Mouse (Mus musculus) forebrain, embryonic 13.5 days (tissue): ENCODE data around the gene Slc43a3. TPM values are rescaled to one million over a fixed set of nuclear protein-coding genes. Genes with fewer than 3 reads are reported as not detected.

Experiments
- ATAC-seq: fragments of 200-750 bp; cut with Nextera tagmentation; 2 replicates; pipeline ENCODE4 v1.8.0; 2017
- H3K27ac ChIP-seq: fragments of 300-500 bp; sonication (generic); 2 replicates; pipeline ENCODE4 v1.5.1; 2015; ENCODE audit warnings: inconsistent platforms, mild to moderate bottlenecking, moderate library complexity
- H3K27me3 ChIP-seq: fragments of 300-500 bp; sonication (generic); 2 replicates; pipeline ENCODE4 v1.6.1; 2015; ENCODE audit warnings: mild to moderate bottlenecking, inconsistent platforms
- H3K36me3 ChIP-seq: fragments of 300-500 bp; sonication (generic); 2 replicates; pipeline ENCODE4 v1.6.1; 2015; ENCODE audit warnings: mild to moderate bottlenecking, inconsistent platforms; ENCODE audit not compliant: poor library complexity, severe bottlenecking
- H3K4me1 ChIP-seq: fragments of 300-500 bp; sonication (generic); 2 replicates; pipeline ENCODE4 v1.6.1; 2015; ENCODE audit warnings: inconsistent platforms
- H3K4me2 ChIP-seq: fragments of 300-500 bp; sonication (generic); 2 replicates; pipeline ENCODE4 v1.6.1; 2015; ENCODE audit warnings: inconsistent platforms, mild to moderate bottlenecking, moderate library complexity
- H3K4me3 ChIP-seq: fragments of 300-500 bp; sonication (generic); 2 replicates; pipeline ENCODE4 v1.5.1; 2015; ENCODE audit warnings: mild to moderate bottlenecking, inconsistent platforms
- H3K9ac ChIP-seq: fragments of 300-500 bp; sonication (generic); 2 replicates; pipeline ENCODE4 v1.6.1; 2015; ENCODE audit warnings: mild to moderate bottlenecking, inconsistent platforms
- H3K9me3 ChIP-seq: fragments of 300-500 bp; sonication (generic); replicated peaks from 2 replicates; pipeline ENCODE4 v1.6.1; 2016; ENCODE audit warnings: inconsistent platforms
- WGBS: fragments of 180-500 bp; shearing (Covaris S2); methylation state at CpG from one replicate; pipeline ENCODE4 v1.1.7; 2015; 5-methylcytosine and 5-hydroxymethylcytosine counted together
- polyA plus RNA-seq: library from polyadenylated mRNA; unstranded; fragments of >200 nt; fragmentation: Nextera tagmentation; extraction: Ambion mirVana; gene quantifications from 2 replicates; pipeline ENCODE4 v1.2.1, GENCODE M21; 2015

The Slc43a3 gene
- polyA plus RNA-seq, 1 experiment from 2014 or later, result 6.6 TPM

- H3K27me3 ChIP-seq, result no peaks in the 10 kb centered on the region
- WGBS, result 93% methylated on average over 2 of the region's 2 CpGs
- no peak overlapping the region for H3K4me2 ChIP-seq
- H3K4me1 ChIP-seq, result no peaks in the 10 kb centered on the region
- no peak overlapping the region for H3K9ac ChIP-seq
- H3K9me3 ChIP-seq, result no peaks in the 10 kb centered on the region
- ATAC-seq, result no peak
- H3K27ac ChIP-seq, result no peak overlapping the region
- no peak overlapping the region for H3K4me3 ChIP-seq
- no peaks in the 10 kb centered on the region for H3K36me3 ChIP-seq
These were observed 24.9 kb downstream of the Slc43a3 start for GRCm38 (mm10) chr2:84961300-84961699.

GRCm38 (mm10) chr2:84961901-84962300 lies 25.5 kb downstream of the Slc43a3 start:
- Histone ChIP-seq H3K9me3 (no peaks in the 10 kb centered on the region), H3K4me2 (no peak overlapping the region), H3K4me1 (no peaks in the 10 kb centered on the region), H3K27me3 (no peaks in the 10 kb centered on the region), H3K36me3 (no peaks in the 10 kb centered on the region), H3K27ac (no peak overlapping the region), H3K9ac (no peak overlapping the region), H3K4me3 (no peak overlapping the region)
- 58% methylated on average over 3 of the region's 3 CpGs for WGBS
- ATAC-seq, result no peak

- no peaks in the 10 kb centered on the region for H3K36me3 ChIP-seq
- H3K9ac ChIP-seq, result no peak overlapping the region
- no peaks in the 10 kb centered on the region for H3K9me3 ChIP-seq
- WGBS, result 34% methylated on average over 6 of the region's 6 CpGs
- ATAC-seq, result no peak
- no peak overlapping the region for H3K4me3 ChIP-seq
- H3K27me3 ChIP-seq, result no peaks in the 10 kb centered on the region
- no peaks in the 10 kb centered on the region for H3K4me1 ChIP-seq
- no peak overlapping the region for H3K4me2 ChIP-seq
- H3K27ac ChIP-seq, result no peak overlapping the region
These were observed 26.6 kb downstream of the Slc43a3 start for GRCm38 (mm10) chr2:84962906-84963507.

- Histone ChIP-seq H3K36me3 (no peaks in the 10 kb centered on the region), H3K9me3 (no peaks in the 10 kb centered on the region), H3K9ac (no peak overlapping the region), H3K4me3 (no peak overlapping the region), H3K4me2 (no peak overlapping the region), H3K4me1 (no peaks in the 10 kb centered on the region), H3K27ac (no peak overlapping the region), H3K27me3 (no peaks in the 10 kb centered on the region)
- WGBS, result 94% methylated on average over 7 of the region's 7 CpGs
- no peak for ATAC-seq
These were observed 27.9 kb downstream of the Slc43a3 start for GRCm38 (mm10) chr2:84964111-84964801.

- Histone ChIP-seq H3K36me3 (no peaks in the 10 kb centered on the region), H3K9ac (no peak overlapping the region), H3K4me3 (no peak overlapping the region), H3K4me1 (no peaks in the 10 kb centered on the region), H3K27ac (no peak overlapping the region), H3K27me3 (no peaks in the 10 kb centered on the region), H3K4me2 (no peak overlapping the region), H3K9me3 (no peaks in the 10 kb centered on the region)
- 92% methylated on average over 5 of the region's 5 CpGs for WGBS
- ATAC-seq, result no peak
These were observed 31.1 kb downstream of the Slc43a3 start for GRCm38 (mm10) chr2:84967318-84967991.

GRCm38 (mm10) chr2:84975580-84975979 lies 39.2 kb downstream of the Slc43a3 start:
- 98% methylated on average over 2 of the region's 2 CpGs for WGBS
- Histone ChIP-seq H3K9ac (no peak overlapping the region), H3K27me3 (no peaks in the 10 kb centered on the region), H3K4me3 (no peak overlapping the region), H3K4me1 (no peaks in the 10 kb centered on the region), H3K9me3 (no peaks in the 10 kb centered on the region), H3K27ac (no peak overlapping the region), H3K4me2 (no peak overlapping the region), H3K36me3 (no peaks in the 10 kb centered on the region)
- ATAC-seq, result no peak

- no peaks in the 10 kb centered on the region for H3K9me3 ChIP-seq
- 28% methylated on average over 1 of the region's 1 CpGs for WGBS
- no peaks in the 10 kb centered on the region for H3K4me1 ChIP-seq
- H3K27ac ChIP-seq, result no peak within 1 kb of the TSS
- H3K4me2 ChIP-seq, result no peak within 1 kb of the TSS
- ATAC-seq, result no peak
- H3K4me3 ChIP-seq, result no peak within 1 kb of the TSS
- no peaks in the 10 kb centered on the region for H3K36me3 ChIP-seq
- H3K27me3 ChIP-seq, result no peaks in the 10 kb centered on the region
- no peak within 1 kb of the TSS for H3K9ac ChIP-seq
These were observed 43.8 kb downstream of the Slc43a3 start, which contains the start of gene Prg2 for GRCm38 (mm10) chr2:84980188-84980587. Gene Prg2 (plus strand): TSS chr2:84980461.

GRCm38 (mm10) chr2:84987930-84988329 lies 51.6 kb downstream of the Slc43a3 start, which contains the start of gene Prg3:
Gene Prg3 (plus strand): TSS chr2:84988215.
- ATAC-seq, result no peak
- 81% methylated on average over 1 of the region's 1 CpGs for WGBS
- H3K4me1 ChIP-seq, result no peaks in the 10 kb centered on the region

GRCm38 (mm10) chr2:84996376-84996775 lies 60.0 kb downstream of the Slc43a3 start:
- WGBS, result 93% methylated on average over 2 of the region's 2 CpGs
- Histone ChIP-seq H3K4me2 (no peak overlapping the region), H3K9me3 (no peaks in the 10 kb centered on the region), H3K4me1 (no peaks in the 10 kb centered on the region), H3K36me3 (no peaks in the 10 kb centered on the region), H3K27ac (no peak overlapping the region), H3K4me3 (no peak overlapping the region), H3K27me3 (no peaks in the 10 kb centered on the region), H3K9ac (no peak overlapping the region)
- ATAC-seq, result no peak

More at GRCm38 (mm10) chr2:84987930-84988329, 51.6 kb downstream of the Slc43a3 start, which contains the start of gene Prg3:
- H3K4me2 ChIP-seq, result no peak within 1 kb of the TSS
- no peaks in the 10 kb centered on the region for H3K36me3 ChIP-seq
- no peaks in the 10 kb centered on the region for H3K9me3 ChIP-seq
- no peaks in the 10 kb centered on the region for H3K27me3 ChIP-seq
- no peak within 1 kb of the TSS for H3K4me3 ChIP-seq
- no peak within 1 kb of the TSS for H3K9ac ChIP-seq
- no peak within 1 kb of the TSS for H3K27ac ChIP-seq

GRCm38 (mm10) chr2:84999486-85000181 lies 63.3 kb downstream of the Slc43a3 start:
- no peak for ATAC-seq
- Histone ChIP-seq H3K4me1 (no peaks in the 10 kb centered on the region), H3K9me3 (no peaks in the 10 kb centered on the region), H3K9ac (no peak overlapping the region), H3K27me3 (no peaks in the 10 kb centered on the region), H3K27ac (no peak overlapping the region), H3K4me2 (no peak overlapping the region), H3K4me3 (no peak overlapping the region), H3K36me3 (no peaks in the 10 kb centered on the region)
- 81% methylated on average over 3 of the region's 3 CpGs for WGBS

GRCm38 (mm10) chr2:85001497-85001896 lies 65.1 kb downstream of the Slc43a3 start:
- WGBS, result 70% methylated on average over 13 of the region's 13 CpGs
- no peaks in the 10 kb centered on the region for H3K27me3 ChIP-seq
- H3K36me3 ChIP-seq, result no peaks in the 10 kb centered on the region
- H3K4me3 ChIP-seq, result no peak overlapping the region
- no peaks in the 10 kb centered on the region for H3K4me1 ChIP-seq
- no peak overlapping the region for H3K9ac ChIP-seq
- no peak overlapping the region for H3K4me2 ChIP-seq
- no peak for ATAC-seq
- H3K9me3 ChIP-seq, result no peaks in the 10 kb centered on the region
- H3K27ac ChIP-seq, result no peak overlapping the region

- Histone ChIP-seq H3K36me3 (no peaks in the 10 kb centered on the region), H3K27ac (no peak overlapping the region), H3K27me3 (no peaks in the 10 kb centered on the region), H3K9me3 (no peaks in the 10 kb centered on the region), H3K4me1 (no peaks in the 10 kb centered on the region), H3K4me3 (no peak overlapping the region), H3K4me2 (no peak overlapping the region), H3K9ac (no peak overlapping the region)
- 85% methylated on average over 8 of the region's 8 CpGs for WGBS
- no peak for ATAC-seq
These were observed 66.2 kb downstream of the Slc43a3 start for GRCm38 (mm10) chr2:85002575-85002974.
